Mouse (Mus musculus) cerebellum, adult 2 months (tissue): ENCODE data around the gene Net1.

ENCODE experiments used
- CTCF ChIP-seq: fragments of 200-500 bp; IDR thresholded peaks from 2 replicates; pipeline ENCODE4 v1.5.1; 2011; ENCODE audit warnings: low read depth, mild to moderate bottlenecking, control low read depth, low read length, moderate library complexity, borderline replicate concordance; ENCODE audit not compliant: insufficient read depth
- POLR2A ChIP-seq: fragments of 200-500 bp; IDR thresholded peaks from 2 replicates; pipeline ENCODE4 v1.6.1; 2011; ENCODE audit warnings: low read length, control low read depth, borderline replicate concordance; ENCODE audit not compliant: insufficient read depth

DNA sequence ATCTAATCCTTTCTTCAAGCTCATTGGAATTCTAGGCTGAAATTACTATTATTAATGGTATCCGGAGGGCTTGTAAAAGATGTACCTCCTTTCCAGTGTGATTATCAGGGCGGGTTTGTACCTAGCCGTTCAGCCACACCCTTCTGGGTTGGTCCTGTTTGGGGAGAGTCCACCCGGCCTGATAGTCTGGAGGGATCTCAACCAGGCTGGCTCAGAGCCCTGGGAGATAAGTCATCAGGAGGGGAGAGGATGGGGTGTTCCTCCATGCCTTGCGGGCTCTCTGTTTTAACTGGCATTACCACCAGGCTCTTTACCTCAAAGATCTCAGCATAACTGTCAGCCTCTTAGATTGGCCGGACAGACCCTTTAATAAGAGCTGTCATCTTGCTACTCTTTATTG is 50.9 kb downstream of the Net1 start:
- TF ChIP-seq POLR2A (no peak), CTCF (no peak)
